Mouse (Mus musculus): Measurements from ENCODE around the gene Grm3.

Gene Grm3

DNA sequence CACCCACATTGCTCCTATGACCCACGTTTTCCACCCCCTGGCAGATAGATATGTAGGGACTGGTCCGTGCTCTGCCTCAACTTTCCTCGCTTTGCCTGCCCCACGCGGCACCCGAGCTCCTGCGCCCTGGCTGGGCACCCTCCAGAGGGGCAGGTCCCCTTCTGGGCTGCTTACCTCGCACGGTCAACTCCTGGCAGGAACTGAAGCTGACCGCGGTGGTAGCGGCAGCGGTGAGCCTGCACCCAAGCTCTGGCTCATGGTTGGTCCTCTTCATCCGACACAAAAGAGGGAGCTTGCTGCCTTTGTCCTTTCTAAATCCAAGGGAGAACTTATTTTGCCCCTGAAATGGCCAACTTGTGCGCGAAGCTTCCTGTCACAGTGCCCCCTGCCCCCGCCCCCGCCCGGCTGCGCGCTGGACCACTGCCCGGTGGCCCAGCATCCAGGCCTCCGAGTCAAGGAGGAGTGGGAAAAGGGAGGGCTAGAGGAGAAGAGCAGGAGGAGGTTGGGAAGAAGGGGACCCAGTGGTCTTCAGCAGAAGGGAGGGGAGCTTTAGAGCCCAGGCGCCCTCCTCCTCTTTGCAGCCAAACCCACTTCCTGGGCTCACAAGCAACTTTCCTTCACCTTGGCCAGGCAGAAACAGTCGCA is at the start of gene Grm3:
Grm3 (minus strand) TSS at position 215 of the 645 bp plus-strand sequence.
- DNase-seq (ENCODE audit: low spot score), result no peak

DNA sequence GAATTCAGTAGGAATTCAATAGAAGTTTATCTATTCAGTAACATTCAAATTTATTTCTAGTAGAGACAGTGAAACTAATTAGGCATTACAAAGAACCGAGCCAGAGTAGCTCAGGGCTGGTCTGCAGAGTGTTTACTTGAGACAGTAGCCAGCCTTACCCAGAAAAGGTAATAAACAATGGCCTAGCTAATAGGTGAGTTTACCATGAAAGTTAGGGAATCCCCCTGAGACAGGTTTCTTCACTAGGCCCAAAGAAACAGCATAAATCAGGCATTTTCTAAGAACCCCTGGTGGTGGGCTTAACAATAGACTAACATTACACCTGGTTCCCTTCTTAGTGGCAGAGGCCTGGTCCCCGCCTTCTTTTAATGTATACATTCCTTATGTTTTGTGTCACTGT is 30.8 kb upstream of the Grm3 start:
- DNase-seq (ENCODE audit: low spot score), result no peak

DNA sequence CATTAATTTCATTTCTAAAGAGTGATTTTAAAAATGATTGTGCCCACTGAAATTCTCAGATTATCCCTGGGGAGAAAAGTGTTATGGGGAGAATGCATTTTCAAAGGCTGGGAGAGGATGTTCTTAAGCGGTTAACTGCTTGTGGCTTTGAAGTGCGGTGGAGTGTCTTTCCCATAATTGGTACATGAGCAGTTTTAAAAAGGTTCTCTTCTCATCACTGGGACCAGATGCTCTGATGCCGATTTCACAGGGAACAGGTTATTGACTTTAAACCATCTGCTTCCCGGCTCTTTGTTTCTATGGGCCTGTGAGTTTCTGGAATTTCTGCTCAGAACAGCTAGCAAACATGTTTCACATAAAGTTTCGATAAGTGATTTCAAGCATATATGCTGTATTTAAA is 23.2 kb upstream of the Grm3 start:
- DNase-seq (ENCODE audit: low spot score), result no peak

GRCm38 (mm10) chr5:9744120-9744519 is 19.1 kb upstream of the Grm3 start:
- no peak for DNase-seq (ENCODE audit: low spot score)

- DNase-seq (ENCODE audit: low spot score), result no peak
These were observed 765 bp upstream of the Grm3 start for GRCm38 (mm10) chr5:9725601-9726268.

- no peak for DNase-seq (ENCODE audit: low spot score)
These were observed 549 bp downstream of the Grm3 start for GRCm38 (mm10) chr5:9724287-9724955.

DNA sequence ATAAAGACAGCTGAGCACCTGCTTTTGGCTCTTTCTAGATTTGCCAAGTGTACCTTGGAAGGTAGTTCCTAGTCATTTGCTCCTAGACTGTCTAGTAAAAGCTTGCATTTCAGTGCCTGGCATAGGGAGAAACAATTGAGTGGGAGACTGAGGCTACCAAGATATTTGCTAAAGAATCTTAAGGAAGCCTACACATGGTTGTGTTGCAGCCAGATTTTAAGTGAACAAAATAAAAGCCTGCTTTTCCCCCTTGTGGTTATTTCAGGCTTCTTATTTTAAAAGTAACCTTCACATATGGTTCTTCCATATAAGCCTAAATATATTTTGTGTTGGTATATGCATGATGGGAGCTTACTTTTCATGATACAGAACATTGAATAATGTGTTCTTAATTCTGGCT is 3.8 kb downstream of the Grm3 start:
- DNase-seq (ENCODE audit: low spot score), result no peak

GRCm38 (mm10) chr5:9716295-9716694 is 8.7 kb downstream of the Grm3 start:
- DNase-seq (ENCODE audit: low spot score), result no peak

GRCm38 (mm10) chr5:9707096-9707495 is 17.9 kb downstream of the Grm3 start:
- DNase-seq (ENCODE audit: low spot score), result no peak

- DNase-seq (ENCODE audit: low spot score), result no peak
These were observed 21.5 kb downstream of the Grm3 start for GRCm38 (mm10) chr5:9703385-9704009.

- no peak for DNase-seq (ENCODE audit: low spot score)
These were observed 22.1 kb downstream of the Grm3 start for GRCm38 (mm10) chr5:9702656-9703384.

DNA sequence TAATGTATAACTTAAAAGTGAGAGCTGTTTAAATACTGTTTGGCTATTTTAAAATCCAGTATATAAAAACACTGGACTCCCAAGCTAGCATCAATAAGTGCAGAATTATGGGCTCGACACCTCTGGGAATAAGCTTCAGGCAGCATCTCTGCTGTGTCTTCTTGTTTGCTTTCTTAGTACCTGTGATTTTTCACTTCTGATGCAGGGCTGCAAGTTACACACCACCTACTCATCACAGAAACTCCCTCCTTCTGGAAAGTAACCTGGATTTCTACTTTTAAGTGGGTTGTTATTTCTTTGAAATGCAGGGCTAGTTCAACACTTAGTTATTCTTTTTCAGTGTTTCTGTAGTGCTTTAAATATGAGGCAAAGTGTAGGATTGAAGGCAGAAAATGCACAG is 32.6 kb downstream of the Grm3 start:
- no peak for DNase-seq (ENCODE audit: low spot score)

DNA sequence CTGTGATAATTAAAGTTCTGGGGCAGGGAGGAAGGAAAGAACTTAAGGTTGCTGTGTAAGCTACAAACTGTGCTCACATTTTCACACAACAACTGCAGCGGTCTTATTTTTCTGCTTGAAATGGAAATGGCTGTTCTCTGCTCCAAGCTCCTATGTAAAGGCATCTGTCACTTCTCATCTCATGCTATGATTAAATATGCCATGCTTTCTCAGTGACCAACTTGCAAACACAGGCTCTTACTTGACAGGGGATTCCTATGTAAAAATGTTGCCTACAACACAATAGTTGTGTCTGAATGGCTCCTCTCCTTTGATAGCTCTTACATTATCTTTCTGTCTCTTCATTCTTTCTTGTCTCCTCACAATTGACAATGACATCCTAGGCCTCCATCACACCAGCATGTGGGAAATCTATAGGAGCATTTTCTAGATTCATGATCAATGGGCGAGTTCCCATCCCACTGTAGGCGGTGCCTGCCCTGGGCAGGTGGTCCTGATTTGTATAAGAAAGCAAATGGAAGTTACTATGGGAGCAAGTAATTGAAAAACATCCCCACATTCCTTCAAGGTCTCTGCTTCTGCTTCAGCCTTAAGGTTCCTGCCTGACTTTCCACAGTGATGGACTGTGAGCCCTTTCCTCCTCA is 34.2 kb downstream of the Grm3 start:
- DNase-seq (ENCODE audit: low spot score), result no peak

DNA sequence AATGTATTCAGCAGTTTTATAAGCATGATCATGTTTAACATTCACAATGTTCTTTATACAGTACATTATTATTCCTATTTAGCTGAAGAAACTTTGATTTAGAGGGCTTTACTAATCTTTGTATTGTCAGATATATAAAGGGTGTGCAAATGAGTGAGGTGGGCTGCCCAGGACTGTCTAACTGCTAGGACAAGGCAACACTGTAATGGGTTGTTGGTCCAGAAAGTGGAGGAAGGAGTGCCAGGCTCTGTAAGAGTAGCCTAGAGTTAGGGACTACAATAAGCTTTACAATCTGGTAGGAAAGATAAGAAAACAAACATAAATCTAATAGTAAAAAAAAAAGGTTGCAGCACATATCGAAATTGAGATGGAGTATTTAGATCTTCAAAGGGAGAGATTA is 34.8 kb downstream of the Grm3 start:
- DNase-seq (ENCODE audit: low spot score), result no peak

- no peak for DNase-seq (ENCODE audit: low spot score)
These were observed 41.8 kb downstream of the Grm3 start for GRCm38 (mm10) chr5:9683204-9683603.

DNA sequence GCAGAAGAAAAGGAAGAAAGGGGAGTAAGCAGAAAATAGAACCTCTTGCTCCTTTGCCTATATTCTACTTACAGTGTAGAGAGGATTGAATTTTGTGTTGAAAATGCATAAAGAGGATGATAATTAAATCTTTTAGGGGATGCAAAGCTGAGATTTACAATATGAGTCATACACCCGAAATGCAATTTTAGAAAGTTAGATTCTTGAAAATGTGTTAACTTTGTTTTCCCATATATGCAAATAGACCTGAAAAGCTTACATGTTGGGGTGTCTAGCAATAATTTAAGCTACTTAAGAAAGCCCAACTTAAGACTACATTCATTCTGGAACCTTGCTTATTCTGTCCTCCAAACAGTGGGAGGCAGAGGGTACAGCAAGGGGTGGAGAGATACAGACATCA is 56.0 kb downstream of the Grm3 start:
- no peak for DNase-seq (ENCODE audit: low spot score)

DNA sequence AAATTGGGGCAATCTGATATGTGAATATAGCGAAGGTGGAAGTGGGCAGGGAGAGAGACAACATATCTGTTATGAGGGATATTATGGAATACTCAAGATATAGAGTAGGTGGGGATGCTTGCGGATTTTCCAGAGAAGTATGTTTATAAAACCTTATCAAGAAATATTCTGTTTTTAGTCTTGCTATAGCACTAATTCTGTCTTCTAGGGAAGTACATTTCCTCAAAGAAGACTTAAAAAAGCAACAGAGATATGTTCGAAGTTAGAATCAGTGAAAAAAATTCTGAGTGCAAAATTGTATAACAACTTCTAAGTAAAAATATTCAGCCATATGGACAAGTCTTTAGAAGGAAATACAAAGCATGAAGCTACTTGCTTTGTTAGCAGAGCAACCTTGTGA is 61.6 kb downstream of the Grm3 start:
- DNase-seq (ENCODE audit: low spot score), result no peak

GRCm38 (mm10) chr5:9661870-9662589 is 62.9 kb downstream of the Grm3 start:
- DNase-seq (ENCODE audit: low spot score), result no peak

GRCm38 (mm10) chr5:9638612-9639011 is 86.4 kb downstream of the Grm3 start:
- DNase-seq (ENCODE audit: low spot score), result no peak

DNA sequence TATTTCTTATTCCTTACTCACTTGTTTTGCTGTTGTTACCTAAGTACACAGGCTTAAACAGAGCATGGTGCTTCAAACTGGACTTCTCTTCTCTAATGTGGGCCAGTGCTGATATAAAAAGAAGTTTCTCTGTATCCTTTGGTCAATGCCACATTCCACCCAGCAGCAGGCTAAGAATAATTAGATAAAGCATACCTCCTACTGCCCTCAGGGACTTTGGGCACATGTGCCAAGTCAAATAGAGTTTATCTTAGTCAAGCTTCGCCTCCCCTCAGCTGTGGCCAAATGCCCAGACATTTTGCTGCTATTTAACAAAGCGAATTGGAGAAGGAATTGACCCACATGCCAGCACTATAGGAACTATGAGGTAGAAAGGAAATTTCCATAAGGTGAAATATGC is 97.8 kb downstream of the Grm3 start:
- no peak for DNase-seq (ENCODE audit: low spot score)

- DNase-seq (ENCODE audit: low spot score), result no peak
These were observed 100.6 kb downstream of the Grm3 start for GRCm38 (mm10) chr5:9624396-9624795.
